ENCODE assay signal across 17 mouse cellular contexts in genomic region chr14:114837652-114838276, GRCm38 (mm10).
DNase-seq lines count a peak whose midpoint lies in the region; ATAC-seq and TF ChIP-seq lines count a peak whose summit lies in the region.
"Had no signal": no experiment of that assay in that cellular context is flagged by ENCODE, and none has a peak within 500 bp of the region (broad histone marks: within the 10 kb centered on the region; RNA-seq: fewer than 3 reads in every experiment).

No protein-coding gene starts in this region.

- no peaks in the 10 kb centered on the region for H3K4me1 ChIP-seq in kidney, embryonic 14.5 days (ENCODE audit: control insufficient read depth, insufficient read depth, low read length)
- peaks cover 4% of the 10 kb centered on the region; the same call in 1 of the 2 replicates for H3K4me1 ChIP-seq in kidney, adult 2 months (ENCODE audit: control insufficient read depth, insufficient read depth, low read length)
- peaks cover 9% of the 10 kb centered on the region for H3K4me1 ChIP-seq in hindbrain, embryonic 15.5 days (replicated peaks)
- H3K4me1 ChIP-seq in limb, embryonic 13.5 days: peaks cover 6% of the 10 kb centered on the region; the same call in 1 of the 2 replicates
- peaks cover 12% of the 10 kb centered on the region for H3K4me1 ChIP-seq in neural tube, embryonic 13.5 days (replicated peaks)
- H3K4me1 ChIP-seq: heart, embryonic 15.5 days; liver, embryonic 15.5 days had no signal

- no peak overlapping the region for H3K27ac ChIP-seq in kidney, embryonic 14.5 days (ENCODE audit: low read depth, low read length)
- H3K27ac ChIP-seq in kidney, adult 2 months (ENCODE audit: insufficient read depth, low read depth, low read length): no peak overlapping the region
- no peak overlapping the region for H3K27ac ChIP-seq in hindbrain, embryonic 15.5 days (replicated peaks)
- no peak overlapping the region for H3K27ac ChIP-seq in limb, embryonic 13.5 days
- H3K27ac ChIP-seq in neural tube, embryonic 13.5 days (replicated peaks): no peak overlapping the region
- H3K27ac ChIP-seq: gastrocnemius, adult 2 months; heart, embryonic 15.5 days; liver, embryonic 15.5 days had no signal

- no peak for TF ChIP-seq POLR2A in kidney, adult 2 months (IDR thresholded peaks at IDR 0.05; ENCODE audit: low read depth, low read length)

- WGBS in kidney, embryonic 14.5 days: 37% methylated on average over 16 of the region's 16 CpGs
- 46% methylated on average over 16 of the region's 16 CpGs for WGBS in kidney, adult 2 months
- 24% methylated on average over 16 of the region's 16 CpGs for WGBS in hindbrain, embryonic 15.5 days
- WGBS in limb, embryonic 13.5 days: 18% methylated on average over 16 of the region's 16 CpGs
- WGBS in neural tube, embryonic 13.5 days: 18% methylated on average over 16 of the region's 16 CpGs

- no peak for TF ChIP-seq CTCF in kidney, adult 2 months (conservative IDR thresholded peaks at IDR 0.05; ENCODE audit: insufficient read depth, insufficient read length, low read depth, low read length)

- no peak overlapping the region for H3K4me3 ChIP-seq in kidney, embryonic 14.5 days (ENCODE audit: low read length)
- no peak overlapping the region for H3K4me3 ChIP-seq in kidney, adult 2 months (ENCODE audit: insufficient read depth, low read depth, low read length)
- H3K4me3 ChIP-seq in hindbrain, embryonic 15.5 days: no peak overlapping the region
- H3K4me3 ChIP-seq in limb, embryonic 13.5 days: no peak overlapping the region
- H3K4me3 ChIP-seq in neural tube, embryonic 13.5 days: no peak overlapping the region
- H3K4me3 ChIP-seq: gastrocnemius, adult 2 months; heart, embryonic 15.5 days; liver, embryonic 15.5 days had no signal

- H3K9ac ChIP-seq in kidney, embryonic 14.5 days (ENCODE audit: low read depth, low read length): no peak overlapping the region
- no peak overlapping the region for H3K9ac ChIP-seq in hindbrain, embryonic 15.5 days
- H3K9ac ChIP-seq in limb, embryonic 13.5 days: no peak overlapping the region
- no peak overlapping the region for H3K9ac ChIP-seq in neural tube, embryonic 13.5 days
- H3K9ac ChIP-seq: heart, embryonic 15.5 days; liver, embryonic 15.5 days had no signal

- no peak for DNase-seq in kidney, adult 2 months
- DNase-seq in thymus, postnatal 14 days: no peak
- DNase-seq in adipocyte (ENCODE audit: low spot score): no peak
- DNase-seq in spleen, postnatal 4 days (ENCODE audit: low spot score in 2 of 2): no peak
- DNase-seq: adrenal gland, postnatal 14 days; cerebellum, adult 9-11 months; gastrocnemius, adult 2 months; heart, adult 11 months; kidney, postnatal 10 days had no signal

- no peaks in the 10 kb centered on the region for H3K36me3 ChIP-seq in kidney, embryonic 14.5 days (ENCODE audit: control insufficient read depth, insufficient read depth, low read length)
- no peaks in the 10 kb centered on the region for H3K36me3 ChIP-seq in kidney, adult 2 months (ENCODE audit: control insufficient read depth, insufficient read depth, low read length)
- H3K36me3 ChIP-seq in hindbrain, embryonic 15.5 days: no peaks in the 10 kb centered on the region
- no peaks in the 10 kb centered on the region for H3K36me3 ChIP-seq in limb, embryonic 13.5 days
- H3K36me3 ChIP-seq in neural tube, embryonic 13.5 days: no peaks in the 10 kb centered on the region
- H3K36me3 ChIP-seq: heart, embryonic 15.5 days; liver, embryonic 15.5 days had no signal

- H3K4me2 ChIP-seq in kidney, embryonic 14.5 days (replicated peaks; ENCODE audit: low read depth, low read length): no peak overlapping the region
- peak overlapping the region; percentile 44 for H3K4me2 ChIP-seq in hindbrain, embryonic 15.5 days
- H3K4me2 ChIP-seq in limb, embryonic 13.5 days (replicated peaks): 0 out of 2 replicates have a peak overlapping the region, but pooled peaks have one; percentile 19
- peak overlapping the region; percentile 40 for H3K4me2 ChIP-seq in neural tube, embryonic 13.5 days
- H3K4me2 ChIP-seq: heart, embryonic 15.5 days; liver, embryonic 15.5 days had no signal

- no peaks in the 10 kb centered on the region for H3K27me3 ChIP-seq in kidney, embryonic 14.5 days (ENCODE audit: control insufficient read depth, insufficient read depth, low read length)
- no peaks in the 10 kb centered on the region for H3K27me3 ChIP-seq in kidney, adult 2 months (replicated peaks; ENCODE audit: control insufficient read depth, insufficient read depth, low read length)
- H3K27me3 ChIP-seq in hindbrain, embryonic 15.5 days: no peaks in the 10 kb centered on the region
- H3K27me3 ChIP-seq in limb, embryonic 13.5 days: no peaks in the 10 kb centered on the region
- H3K27me3 ChIP-seq in neural tube, embryonic 13.5 days: 0 out of 2 replicates have a peak, but pooled peaks cover 4% of the 10 kb centered on the region
- H3K27me3 ChIP-seq: heart, embryonic 15.5 days; liver, embryonic 15.5 days had no signal

- peak; percentile 23; the same call in 1 of the 2 replicates for ATAC-seq in kidney, embryonic 14.5 days (ENCODE audit: low FRiP score, low TSS enrichment)
- ATAC-seq in hindbrain, embryonic 15.5 days (ENCODE audit: low FRiP score, low read depth): peak; percentile 71
- peak; percentile 65 for ATAC-seq in limb, embryonic 13.5 days (ENCODE audit: low FRiP score, low read depth)
- ATAC-seq in neural tube, embryonic 13.5 days (ENCODE audit: low read depth): peak; percentile 32; the same call in 1 of the 2 replicates
- ATAC-seq: CD4-positive, CD25-positive, alpha-beta regulatory T cell, adult 4 months; inflammation-experienced regulatory T-cells, adult 6 months had no signal

- H3K9me3 ChIP-seq in kidney, embryonic 14.5 days (ENCODE audit: control insufficient read depth, low read length): no peaks in the 10 kb centered on the region
- H3K9me3 ChIP-seq in hindbrain, embryonic 15.5 days: no peaks in the 10 kb centered on the region
- H3K9me3 ChIP-seq in limb, embryonic 13.5 days: no peaks in the 10 kb centered on the region
- no peaks in the 10 kb centered on the region for H3K9me3 ChIP-seq in neural tube, embryonic 13.5 days
- H3K9me3 ChIP-seq: heart, embryonic 15.5 days; liver, embryonic 15.5 days had no signal
